Mouse (Mus musculus): ENCODE measurements around the gene Ddo. TPM values are rescaled to one million over a fixed set of nuclear protein-coding genes. Genes with fewer than 3 reads are reported as not detected.

Gene Ddo
- polyA plus RNA-seq, 1 experiment: 7.5 TPM

DNA sequence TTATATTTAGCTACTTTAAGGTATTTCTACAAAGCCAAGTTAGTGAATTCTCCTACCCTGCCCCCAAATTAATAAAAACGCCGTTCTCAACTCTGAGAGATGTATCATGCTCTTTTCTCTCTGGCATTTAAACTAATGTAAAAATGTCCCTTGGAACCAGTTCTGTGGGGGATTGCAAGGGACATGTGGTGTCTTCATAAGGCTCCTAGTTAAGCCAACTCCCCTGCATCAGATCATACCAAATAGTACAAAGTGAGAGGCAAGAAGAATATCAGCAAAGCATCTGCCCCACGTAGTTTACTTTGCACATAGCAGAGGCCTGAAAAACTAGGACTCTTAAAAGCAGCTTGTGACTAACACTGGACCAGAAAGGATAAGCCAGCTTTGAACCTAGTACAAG is 86.9 kb downstream of the Ddo start:
- no peak for DNase-seq (ENCODE audit: low read depth)

- no peak for DNase-seq (ENCODE audit: low read depth)
These were observed 88.6 kb downstream of the Ddo start for GRCm38 (mm10) chr10:40718362-40718761.

- DNase-seq (ENCODE audit: low read depth): no peak
These were observed 89.3 kb downstream of the Ddo start for GRCm38 (mm10) chr10:40719062-40719461.

DNA sequence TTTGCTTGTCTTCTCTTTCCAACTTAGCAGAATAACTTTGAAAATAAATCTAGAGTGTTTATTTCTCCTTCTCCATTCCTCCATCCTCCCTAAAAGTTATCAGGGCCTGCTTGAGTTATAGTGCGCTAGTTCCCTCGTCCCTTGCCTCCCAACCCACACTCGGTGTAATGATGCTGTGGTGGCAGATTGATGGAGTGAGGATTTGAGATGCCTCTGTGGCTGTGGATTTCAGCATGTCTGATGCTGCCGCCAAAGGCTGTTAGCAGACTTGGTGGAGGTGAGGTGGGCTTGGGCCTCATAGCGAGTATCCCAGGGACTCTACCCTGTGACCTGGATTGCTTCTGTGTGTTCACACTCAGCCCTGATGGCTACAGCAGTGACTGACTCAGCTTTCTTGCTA is 91.1 kb downstream of the Ddo start:
- DNase-seq (ENCODE audit: low read depth): no peak

DNA sequence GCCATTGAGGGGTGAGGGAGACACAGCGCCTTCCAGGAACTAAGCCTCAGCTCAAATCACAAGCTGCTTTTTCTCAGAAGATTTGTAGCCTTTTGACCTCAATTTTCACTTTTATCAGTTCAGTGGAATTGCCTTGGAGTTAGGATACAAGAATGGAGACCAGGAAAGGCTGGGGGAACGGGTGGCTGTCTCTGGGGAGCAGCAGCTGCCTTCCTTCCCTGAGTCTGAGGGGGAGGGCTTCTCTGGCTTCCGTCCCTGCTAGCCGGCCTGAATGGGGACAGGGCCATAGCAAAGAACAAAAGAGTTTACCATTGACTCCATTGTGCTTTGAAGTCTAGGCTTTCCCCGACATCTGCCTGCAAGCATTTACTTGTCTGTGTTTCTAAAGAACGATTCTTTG is 94.5 kb downstream of the Ddo start:
- DNase-seq (ENCODE audit: low read depth): no peak

DNA sequence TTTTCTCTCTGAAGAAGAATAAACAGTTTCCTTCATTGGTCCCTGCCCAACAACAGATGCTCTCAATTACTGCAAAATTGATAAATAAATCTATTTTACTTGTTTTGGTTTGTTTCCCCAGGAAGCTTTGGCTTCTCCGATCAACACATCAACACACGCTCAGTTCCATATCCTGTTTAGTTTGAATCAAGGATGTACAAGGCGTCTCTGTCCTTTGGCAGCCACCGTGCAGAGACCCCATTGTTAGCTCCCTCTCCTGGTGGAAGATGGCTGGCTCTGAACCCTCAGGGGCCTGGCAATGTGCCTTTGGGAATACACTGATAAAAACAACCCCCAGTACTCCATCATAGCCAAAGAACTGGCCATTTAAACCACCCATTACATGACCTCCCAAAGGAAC is 95.3 kb downstream of the Ddo start:
- no peak for DNase-seq (ENCODE audit: low read depth)

- no peak for DNase-seq (ENCODE audit: low read depth)
These were observed 95.7 kb downstream of the Ddo start for GRCm38 (mm10) chr10:40725471-40725870.

DNA sequence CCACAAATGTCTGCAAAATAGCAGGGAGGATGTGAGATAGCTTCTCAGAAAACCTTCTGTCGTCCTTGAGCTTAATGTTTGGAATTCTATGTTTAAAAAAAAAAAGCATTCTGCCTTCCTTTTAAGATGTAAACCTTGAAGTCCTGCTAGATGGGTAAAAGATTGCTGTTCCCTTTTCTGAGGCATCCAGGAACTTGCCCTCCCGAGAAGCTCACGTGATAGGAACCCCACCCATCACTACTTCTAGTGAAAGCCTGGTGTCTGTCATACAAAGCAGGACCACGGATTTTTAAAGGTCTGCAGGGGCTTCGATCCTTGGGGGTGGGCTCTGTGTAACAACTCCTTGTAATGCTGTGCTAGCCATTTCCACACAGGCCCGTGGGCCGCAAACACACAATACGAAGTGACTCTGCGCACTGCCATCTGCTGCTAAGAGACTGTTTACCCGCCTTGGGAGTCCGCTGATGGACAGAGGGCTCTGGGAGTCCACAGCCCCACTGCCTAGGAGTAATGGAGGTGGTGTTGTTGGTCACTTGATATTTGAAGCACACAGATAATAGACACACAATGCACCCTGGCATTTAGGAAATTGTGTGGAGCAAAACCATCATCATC is 96.6 kb downstream of the Ddo start:
- DNase-seq (ENCODE audit: low read depth): no peak

DNA sequence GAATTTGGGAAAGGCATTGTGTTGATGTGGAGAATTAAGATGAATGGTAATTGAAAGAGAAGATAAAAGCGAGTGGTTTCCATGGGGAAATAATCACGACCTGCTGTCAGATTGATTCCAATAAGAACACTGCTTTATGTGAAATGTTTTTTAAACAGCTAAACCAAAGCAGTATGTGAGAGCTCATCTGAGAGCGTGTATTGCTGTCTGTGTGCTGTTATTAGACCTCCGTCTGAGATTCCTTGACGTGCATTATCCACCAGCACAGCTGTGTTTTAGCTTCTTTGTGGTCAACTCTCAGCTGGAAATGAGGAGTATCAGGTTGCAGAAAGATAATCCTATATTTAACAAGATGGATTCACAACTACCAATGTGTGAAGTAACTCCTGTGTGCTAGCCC is 97.2 kb downstream of the Ddo start:
- DNase-seq (ENCODE audit: low read depth): no peak

DNA sequence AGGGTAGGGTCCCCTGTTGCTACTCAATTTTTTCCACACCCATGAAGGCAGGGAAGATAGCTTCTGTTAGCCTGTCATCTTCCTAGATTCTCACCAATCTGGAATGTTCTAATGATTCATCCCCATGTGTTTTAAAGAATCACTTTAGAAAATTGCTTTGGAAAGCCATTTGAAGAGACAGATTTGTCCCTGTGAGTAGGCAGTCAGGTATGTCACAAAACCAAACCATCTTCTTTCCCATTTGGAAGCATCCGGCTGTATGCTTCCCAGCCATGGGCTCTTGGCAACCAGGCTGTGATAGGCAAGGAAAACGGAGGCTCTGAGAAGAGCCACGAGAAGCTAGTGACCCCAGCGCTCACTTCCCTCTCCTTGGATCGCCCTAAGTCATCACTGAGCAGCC is 100.4 kb downstream of the Ddo start:
- DNase-seq (ENCODE audit: low read depth): no peak

Other genes starting within 250 kb of the Ddo start
- gene Slc22a16, start 59.7 kb upstream of the Ddo start, polyA plus RNA-seq (2012; rRNA removed): 0.23 and 0.67 TPM in 2 replicates
- 1.6 and 3.8 TPM in 2 replicates for gene Mettl24, start 53.3 kb downstream of the Ddo start, polyA plus RNA-seq (2012; rRNA removed)

Measured in gonadal fat pad, adult 2 months (tissue).